Mouse (Mus musculus) kidney, postnatal 25 days (tissue): Measurements from ENCODE around the gene Rgs18.

Source experiments
- DNase-seq, 2 experiments: peaks; one replicate each; pipeline ENCODE4 v3.0.0; 2021; ENCODE audit warnings: mixed read lengths in 2 of 2

Gene Rgs18

GRCm38 (mm10) chr1:144775331-144775730 is at the start of gene Rgs18:
Gene Rgs18 (minus strand): TSS chr1:144775435.
- DNase-seq, result no peak

- DNase-seq, result no peak
These were observed 841 bp downstream of the Rgs18 start for GRCm38 (mm10) chr1:144774394-144774793.

GRCm38 (mm10) chr1:144766218-144766617 is 9.0 kb downstream of the Rgs18 start:
- DNase-seq, result no peak

GRCm38 (mm10) chr1:144760792-144761191 is 14.4 kb downstream of the Rgs18 start:
- DNase-seq, result no peak

- no peak for DNase-seq
These were observed 24.5 kb downstream of the Rgs18 start for GRCm38 (mm10) chr1:144750763-144751162.

GRCm38 (mm10) chr1:144746182-144746581 is 29.1 kb downstream of the Rgs18 start:
- no peak for DNase-seq

- DNase-seq, result no peak
These were observed 37.5 kb downstream of the Rgs18 start for GRCm38 (mm10) chr1:144737739-144738138.

- no peak for DNase-seq
These were observed 54.5 kb downstream of the Rgs18 start for GRCm38 (mm10) chr1:144720736-144721135.

GRCm38 (mm10) chr1:144704373-144704772 is 70.9 kb downstream of the Rgs18 start:
- DNase-seq, result no peak
